Mouse (Mus musculus) ES-E14 (cell line): ENCODE results near the gene Spa17.

Experiments used
- CHD2 ChIP-seq: IDR thresholded peaks from 2 replicates; pipeline ENCODE4 v1.6.1; 2014; ENCODE audit warnings: mild to moderate bottlenecking, low read depth, low read length, inconsistent platforms
- ZNF384 ChIP-seq: IDR thresholded peaks from 2 replicates; pipeline ENCODE4 v1.6.1; 2012; ENCODE audit warnings: low read depth, low read length, inconsistent platforms

GRCm38 (mm10) chr9:37613911-37614280 is 374 bp upstream of the Spa17 start:
- TF ChIP-seq ZNF384, result no peak
- no peak for TF ChIP-seq CHD2
